Mouse (Mus musculus) hindbrain, embryonic 11.5 days (tissue): Measurements from ENCODE around the gene Usp30. TPM values are rescaled to one million over a fixed set of nuclear protein-coding genes. Genes with fewer than 3 reads are reported as not detected.

Source experiments
- ATAC-seq: fragments of 200-750 bp; cut with Nextera tagmentation; 2 replicates; pipeline ENCODE4 v1.8.0; 2017; ENCODE audit warnings: mild to moderate bottlenecking, moderate TSS enrichment, moderate library complexity; ENCODE audit not compliant: low FRiP score
- DNase-seq: peaks from one replicate; pipeline ENCODE4 v3.0.0-alpha.2; 2015; ENCODE audit warnings: low spot score
- H3K27ac ChIP-seq: fragments of 300-500 bp; sonication (generic); 2 replicates; pipeline ENCODE4 v1.5.1; 2014; ENCODE audit warnings: mild to moderate bottlenecking, low read depth, low read length
- H3K27me3 ChIP-seq: fragments of 300-500 bp; sonication (generic); 2 replicates; pipeline ENCODE4 v1.6.1; 2014; ENCODE audit warnings: mild to moderate bottlenecking, low read length, moderate library complexity, mixed read lengths; ENCODE audit not compliant: control insufficient read depth, insufficient read depth
- H3K36me3 ChIP-seq: fragments of 300-500 bp; sonication (generic); 2 replicates; pipeline ENCODE4 v1.6.1; 2014; ENCODE audit warnings: mild to moderate bottlenecking, low read length, moderate library complexity, mixed read lengths; ENCODE audit not compliant: control insufficient read depth, insufficient read depth
- H3K4me1 ChIP-seq: fragments of 300-500 bp; sonication (generic); replicated peaks from 2 replicates; pipeline ENCODE4 v1.6.1; 2014; ENCODE audit warnings: low read length, mixed read lengths; ENCODE audit not compliant: control insufficient read depth, insufficient read depth
- H3K4me2 ChIP-seq: fragments of 300-500 bp; sonication (generic); replicated peaks from 2 replicates; pipeline ENCODE4 v1.6.1; 2014; ENCODE audit warnings: mild to moderate bottlenecking, low read depth, low read length
- H3K4me3 ChIP-seq: fragments of 300-500 bp; sonication (generic); 2 replicates; pipeline ENCODE4 v1.5.1; 2014; ENCODE audit warnings: low read depth, low read length
- H3K9ac ChIP-seq: fragments of 300-500 bp; sonication (generic); 2 replicates; pipeline ENCODE4 v1.6.1; 2014; ENCODE audit warnings: low read depth, low read length
- H3K9me3 ChIP-seq: fragments of 300-500 bp; sonication (generic); 2 replicates; pipeline ENCODE4 v1.6.1; 2016; ENCODE audit warnings: low read length; ENCODE audit not compliant: control insufficient read depth
- WGBS: fragments of 180-500 bp; shearing (Covaris S2); extraction: QIAGEN DNeasy Blood & Tissue Kit; methylation state at CpG from one replicate; pipeline ENCODE4 v1.1.7; 2014; 5-methylcytosine and 5-hydroxymethylcytosine counted together
- polyA plus RNA-seq: library from polyadenylated mRNA; unstranded; fragments of >200 nt; fragmentation: Nextera tagmentation; extraction: Ambion mirVana; gene quantifications from 2 replicates; pipeline ENCODE4 v1.2.1, GENCODE M21; 2014

Gene Usp30
- polyA plus RNA-seq, 1 experiment from 2014 or later: 11.1 TPM

- no peaks in the 10 kb centered on the region for H3K36me3 ChIP-seq
- H3K4me3 ChIP-seq: no peak overlapping the region
- no peaks in the 10 kb centered on the region for H3K9me3 ChIP-seq
- H3K27me3 ChIP-seq: peaks cover 5% of the 10 kb centered on the region; the same call in 1 of the 2 replicates
- no peak for DNase-seq
- WGBS: 72% methylated on average over 7 of the region's 7 CpGs
- no peak overlapping the region for H3K9ac ChIP-seq
- no peak overlapping the region for H3K4me2 ChIP-seq
- no peak for ATAC-seq
- no peak overlapping the region for H3K27ac ChIP-seq
- H3K4me1 ChIP-seq: peaks cover 4% of the 10 kb centered on the region; the same call in 1 of the 2 replicates
Observed at GRCm38 (mm10) chr5:114173458-114173857, 108.2 kb downstream of the Usp30 start.

- Histone ChIP-seq H3K36me3 (no peaks in the 10 kb centered on the region), H3K4me2 (no peak overlapping the region), H3K4me1 (peaks cover 4% of the 10 kb centered on the region; the same call in 1 of the 2 replicates), H3K27ac (no peak overlapping the region), H3K9me3 (no peaks in the 10 kb centered on the region), H3K9ac (no peak overlapping the region), H3K4me3 (no peak overlapping the region), H3K27me3 (peaks cover 5% of the 10 kb centered on the region; the same call in 1 of the 2 replicates)
- DNase-seq (no peak), ATAC-seq (no peak)
- WGBS: 41% methylated on average over 14 of the region's 16 CpGs
Observed at GRCm38 (mm10) chr5:114173877-114174581, 108.8 kb downstream of the Usp30 start.

Other genes with a start within 250 kb of the Usp30 start
- gene Selplg, start 232.8 kb upstream of the Usp30 start, polyA plus RNA-seq: 0.96 and 1.0 TPM in 2 replicates
- 192 and 230 TPM in 2 replicates for gene Coro1c, start 156.7 kb upstream of the Usp30 start, polyA plus RNA-seq
- gene Ssh1, start 71.6 kb upstream of the Usp30 start, polyA plus RNA-seq: 27.9 and 30.3 TPM in 2 replicates
- gene Dao, start 61.8 kb upstream of the Usp30 start, polyA plus RNA-seq: not detected in 2 replicates
- 26.7 and 29.6 TPM in 2 replicates for gene Svop, start 26.1 kb downstream of the Usp30 start, polyA plus RNA-seq
- 9.4 and 9.8 TPM in 2 replicates for gene Alkbh2, start 62.8 kb downstream of the Usp30 start, polyA plus RNA-seq
- 18.1 and 25.5 TPM in 2 replicates for gene Ung, start 64.9 kb downstream of the Usp30 start, polyA plus RNA-seq
- 1.4 and 1.6 TPM in 2 replicates for gene Acacb, start 81.1 kb downstream of the Usp30 start, polyA plus RNA-seq
- gene Foxn4, start 208.3 kb downstream of the Usp30 start, polyA plus RNA-seq: 3.0 and 3.4 TPM in 2 replicates
- gene Myo1h, start 223.7 kb downstream of the Usp30 start, polyA plus RNA-seq: 0.59 and 0.96 TPM in 2 replicates